ENCODE assay signal across 14 mouse cellular contexts in genomic region chr16:31405040-31405439, GRCm38 (mm10). TPM values are rescaled to one million over a fixed set of nuclear protein-coding genes. Genes with fewer than 3 reads are reported as not detected.
DNase-seq lines count a peak whose midpoint lies in the region; TF ChIP-seq lines count a peak whose summit lies in the region.
"Had no signal": no experiment of that assay in that cellular context is flagged by ENCODE, and none has a peak within 500 bp of the region (broad histone marks: within the 10 kb centered on the region; RNA-seq: fewer than 3 reads in every experiment).

No protein-coding gene starts in this region.

- peak; percentile 82 for TF ChIP-seq CTCF in layer of hippocampus, adult 2 months (conservative IDR thresholded peaks at IDR 0.05)

- no peak overlapping the region for H3K4me3 ChIP-seq in layer of hippocampus, adult 2 months
- H3K4me3 ChIP-seq: limb, embryonic 10.5 days had no signal

- H3K27ac ChIP-seq in layer of hippocampus, adult 2 months: no peak overlapping the region
- H3K27ac ChIP-seq: limb, embryonic 10.5 days; macrophage had no signal

- DNase-seq in embryo, embryonic 10 days (ENCODE audit: low spot score): peak; percentile 3
- DNase-seq in embryo, embryonic 11 days: no peak
- DNase-seq in layer of hippocampus, adult 2 months (ENCODE audit: low spot score in 2 of 2): no peak
- DNase-seq in layer of hippocampus, adult 9-11 months: no peak
- DNase-seq in A20 (ENCODE audit: low read depth, low spot score): peak; percentile 45
- peak; percentile 16 for DNase-seq in brain, adult 2 months (ENCODE audit: low read depth, low spot score)
- DNase-seq in natural killer cell, adult 2 months (ENCODE audit: low spot score in 2 of 2): no peak
- DNase-seq in MN1 (ENCODE audit: low spot score): no peak
- DNase-seq: cerebellum, postnatal 14 days; heart, postnatal 10 days; kidney, adult 8-10 months; thymus, postnatal 14 days had no signal

RNA-seq across cellular contexts. Expression of gene Bdh1, which starts 17.0 kb away (rescaled TPM):
- total RNA-seq in layer of hippocampus, adult 2 months (2021): 10 to 100 TPM; 92.4 to 95.6 TPM

Comparison
In these comparisons a context has a peak if more than half of its experiments do, and no peak if none do; other contexts are left out.
1. DNase-seq: peak in embryo, embryonic 10 days (single experiment), A20 (single experiment) and brain, adult 2 months (single experiment); none in embryo, embryonic 11 days (single experiment), layer of hippocampus, adult 2 months (0 of 2), layer of hippocampus, adult 9-11 months (single experiment), natural killer cell, adult 2 months (0 of 2) and MN1 (single experiment).